Mouse (Mus musculus) spleen, adult 2 months (tissue): ENCODE results near the gene Chkb. TPM values are rescaled to one million over a fixed set of nuclear protein-coding genes. Genes with fewer than 3 reads are reported as not detected.

Experiments used
- DNase-seq, 2 experiments: peaks; one replicate each; pipeline versions ENCODE4 v3.0.0 to v3.0.0-alpha.2; 2012 to 2021; ENCODE audit warnings: low spot score in 2 of 2, low read depth in 1 of 2
- H3K27ac ChIP-seq: fragments of 200-500 bp; 2 replicates; pipeline ENCODE4 v1.5.1; 2012; ENCODE audit warnings: low read length, inconsistent platforms; ENCODE audit not compliant: insufficient read depth
- H3K27me3 ChIP-seq: fragments of 200-500 bp; 2 replicates; pipeline ENCODE4 v1.6.1; 2012; ENCODE audit warnings: mild to moderate bottlenecking, moderate library complexity, low read length, inconsistent platforms; ENCODE audit not compliant: control insufficient read depth, insufficient read depth
- H3K36me3 ChIP-seq: fragments of 200-500 bp; 2 replicates; pipeline ENCODE4 v1.6.1; 2012; ENCODE audit warnings: mild to moderate bottlenecking, low read length, inconsistent platforms; ENCODE audit not compliant: control insufficient read depth, insufficient read depth
- H3K4me1 ChIP-seq: fragments of 200-500 bp; 2 replicates; pipeline ENCODE4 v1.6.1; 2011; ENCODE audit warnings: inconsistent platforms; ENCODE audit not compliant: control insufficient read depth, insufficient read depth, insufficient read length
- H3K4me3 ChIP-seq: fragments of 200-500 bp; 2 replicates; pipeline ENCODE4 v1.5.1; 2011; ENCODE audit warnings: mild to moderate bottlenecking, inconsistent platforms; ENCODE audit not compliant: insufficient read depth, insufficient read length; ENCODE audit errors: extremely low read depth
- CTCF ChIP-seq: fragments of 200-500 bp; IDR thresholded peaks from 2 replicates; pipeline ENCODE4 v1.5.1; 2011; ENCODE audit warnings: mild to moderate bottlenecking, inconsistent platforms; ENCODE audit not compliant: insufficient read depth, insufficient read length, insufficient replicate concordance; ENCODE audit errors: extremely low read depth
- POLR2A ChIP-seq: fragments of 200-500 bp; IDR thresholded peaks from 2 replicates; pipeline ENCODE4 v1.6.1; 2011; ENCODE audit warnings: low read depth, low read length, inconsistent platforms
- WGBS: fragments of 180-500 bp; shearing (Covaris S2); methylation state at CpG from one replicate; pipeline ENCODE4 v1.1.7; 2018; 5-methylcytosine and 5-hydroxymethylcytosine counted together
- polyA plus RNA-seq: library from polyadenylated mRNA; depleted of rRNA; stranded (reverse); fragments of >200 nt; gene quantifications from 2 replicates; pipeline ENCODE4 v1.2.3, GENCODE M21; 2012

Chkb gene
- polyA plus RNA-seq, 1 experiment = 62.6 TPM

DNA sequence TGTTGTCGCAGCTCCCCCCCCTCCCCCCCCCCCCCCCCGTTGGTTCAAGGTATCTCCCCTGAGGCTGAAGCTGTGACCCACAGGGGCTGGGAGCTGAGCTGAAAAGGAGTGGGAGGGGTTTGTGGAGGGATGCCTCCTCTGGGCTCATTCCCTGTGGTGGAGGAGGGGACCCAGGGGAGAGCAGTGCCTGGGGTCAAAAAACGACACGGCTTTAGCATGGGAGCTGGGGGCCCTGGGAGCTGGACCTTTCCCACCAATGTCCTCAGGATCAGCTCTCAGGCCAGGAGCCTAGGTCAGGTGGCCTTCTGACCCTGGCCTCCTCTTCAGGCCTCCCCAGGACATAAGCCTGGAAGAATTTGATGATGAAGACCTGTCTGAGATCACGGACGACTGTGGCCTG, 25.1 kb upstream of the Chkb start:
- TF ChIP-seq POLR2A (no peak), CTCF (no peak)
- Histone ChIP-seq H3K36me3 (no peaks in the 10 kb centered on the region), H3K4me3 (no peak overlapping the region), H3K4me1 (peaks cover 13% of the 10 kb centered on the region), H3K27me3 (peaks cover 9% of the 10 kb centered on the region), H3K27ac (no peak overlapping the region)
- DNase-seq = no peak
- 42% methylated on average over 4 of the region's 6 CpGs for WGBS

DNA sequence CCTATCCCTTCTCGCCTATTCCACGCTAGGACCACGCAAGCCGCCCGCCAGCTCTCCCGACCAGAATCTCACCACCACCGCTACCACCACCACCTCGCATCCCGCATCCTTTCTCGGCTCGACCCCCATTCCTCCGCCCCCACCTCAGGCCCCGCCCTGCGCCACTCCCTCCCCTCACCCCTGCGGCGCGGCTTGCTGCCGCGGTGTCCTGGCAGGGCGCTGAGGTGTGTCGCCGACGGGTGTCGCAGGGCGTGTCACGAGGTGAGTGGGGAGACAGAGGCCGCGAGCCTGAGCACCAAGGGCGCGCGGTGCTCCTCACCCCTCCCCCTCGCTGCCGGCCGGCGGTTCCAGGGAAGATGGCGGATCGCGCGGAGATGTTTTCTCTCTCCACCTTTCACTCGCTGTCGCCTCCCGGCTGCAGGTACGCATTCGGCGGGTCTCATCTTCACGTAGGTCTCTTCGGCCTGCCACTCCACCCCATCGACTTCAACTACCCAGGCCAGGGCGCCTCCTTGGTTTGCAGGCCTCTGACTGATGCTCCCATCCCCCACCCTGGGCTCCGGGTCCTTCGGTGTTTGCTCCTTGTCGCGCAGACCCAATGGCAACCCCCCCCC, 24.3 kb upstream of the Chkb start, which contains the start of gene Mapk8ip2:
TSS of gene Mapk8ip2 (plus strand) at position 49 of the 614 bp plus-strand sequence.
- no peak for DNase-seq
- WGBS = 6% methylated on average over 53 of the region's 53 CpGs
- H3K4me3 ChIP-seq = no peak within 1 kb of the TSS
- TF ChIP-seq CTCF (no peak), POLR2A (no peak)
- peaks cover 9% of the 10 kb centered on the region for H3K27me3 ChIP-seq
- no peaks in the 10 kb centered on the region for H3K36me3 ChIP-seq
- H3K27ac ChIP-seq = no peak within 1 kb of the TSS
- H3K4me1 ChIP-seq = peaks cover 11% of the 10 kb centered on the region

DNA sequence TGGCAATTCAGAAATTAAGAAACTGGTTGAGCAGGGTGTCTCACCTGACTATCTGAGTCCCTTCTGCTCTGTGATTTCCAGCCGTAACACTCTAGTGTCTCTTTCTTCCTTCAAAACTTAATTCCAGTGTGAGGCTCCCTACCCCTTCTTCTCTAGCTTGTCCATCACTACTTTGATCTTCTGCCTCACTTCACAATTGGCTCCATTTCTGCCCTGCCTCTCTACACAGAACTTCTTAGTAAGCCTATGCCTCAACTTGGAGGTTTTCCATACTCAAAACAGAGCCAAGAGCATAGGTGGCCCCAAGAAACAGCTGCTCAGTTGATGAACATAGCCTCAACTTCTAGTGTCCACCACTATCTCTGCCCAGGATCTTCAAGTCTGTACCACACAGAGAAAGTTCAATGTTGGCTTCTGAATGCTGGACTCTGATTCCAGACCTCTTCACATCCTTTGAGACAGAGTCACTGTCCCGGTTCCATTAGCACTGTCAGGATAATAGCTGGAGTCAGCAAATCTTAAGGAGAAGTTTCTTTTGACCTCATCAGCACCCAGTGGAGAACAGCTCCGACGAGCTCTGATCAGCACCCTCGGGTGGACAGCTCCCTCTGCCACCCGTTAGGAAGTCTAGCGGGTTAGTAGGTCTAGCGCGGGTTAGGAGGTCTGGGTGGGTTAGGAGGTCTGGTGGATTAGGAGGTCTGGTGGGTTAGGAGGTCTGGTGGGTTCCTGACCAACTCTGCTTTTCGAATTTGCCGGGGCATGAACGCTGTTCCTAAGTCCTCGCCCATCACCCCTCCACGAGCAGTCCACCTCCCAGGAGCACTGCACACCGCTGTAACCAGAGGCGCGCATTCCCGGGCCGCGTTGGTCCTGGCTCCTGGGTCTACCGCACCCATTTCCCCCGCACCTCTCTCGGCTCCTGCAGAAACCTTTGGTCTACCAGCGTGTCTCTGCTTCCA, 23.5 kb upstream of the Chkb start:
- H3K27me3 ChIP-seq = peaks cover 9% of the 10 kb centered on the region
- H3K36me3 ChIP-seq = no peaks in the 10 kb centered on the region
- DNase-seq = peak in 1 of 2 experiments; percentile 30
- H3K27ac ChIP-seq = no peak overlapping the region
- WGBS = 6% methylated on average over 24 of the region's 24 CpGs
- peaks cover 7% of the 10 kb centered on the region for H3K4me1 ChIP-seq
- H3K4me3 ChIP-seq = no peak overlapping the region
- TF ChIP-seq CTCF = no peak
- TF ChIP-seq POLR2A = no peak

DNA sequence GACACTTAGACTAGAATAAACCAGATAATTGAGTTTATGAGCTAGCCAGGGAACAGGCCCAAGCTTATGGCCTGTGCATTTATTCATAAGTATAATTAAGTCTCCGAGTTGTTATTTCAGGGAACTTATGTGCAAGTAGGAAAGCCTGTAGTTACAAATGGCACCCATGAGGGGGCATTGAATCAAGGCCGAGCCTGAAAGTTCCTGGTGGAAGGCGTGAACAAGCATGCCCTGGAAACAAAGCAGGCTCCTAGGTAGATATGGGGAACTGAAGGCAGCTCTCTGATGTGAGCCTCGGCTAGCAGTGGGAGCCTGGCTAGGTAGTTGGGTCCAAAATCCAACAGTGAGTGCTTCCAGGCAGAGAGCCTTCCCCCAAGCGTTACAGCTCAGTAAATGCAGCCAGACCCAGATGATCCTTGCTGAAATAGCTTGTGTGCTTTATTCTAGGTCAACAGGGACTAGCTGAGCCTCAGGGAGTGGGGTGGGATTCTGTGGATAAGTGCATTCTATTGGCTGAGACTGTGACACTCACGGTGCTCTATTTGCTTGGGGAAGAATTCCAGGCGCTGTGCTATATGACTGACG, 12.9 kb upstream of the Chkb start:
- TF ChIP-seq CTCF (no peak), POLR2A (no peak)
- Histone ChIP-seq H3K4me3 (no peak overlapping the region), H3K4me1 (no peaks in the 10 kb centered on the region), H3K36me3 (no peaks in the 10 kb centered on the region), H3K27me3 (no peaks in the 10 kb centered on the region), H3K27ac (no peak overlapping the region)
- no peak for DNase-seq
- whole genome bisulfite sequencing = 58% methylated on average over 8 of the region's 8 CpGs

- TF ChIP-seq CTCF (no peak), POLR2A (no peak)
- 88% methylated on average over 5 of the region's 5 CpGs for WGBS
- no peak for DNase-seq
- Histone ChIP-seq H3K4me1 (peaks cover under 1% of the 10 kb centered on the region; the same call in 1 of the 2 replicates), H3K4me3 (no peak overlapping the region), H3K36me3 (no peaks in the 10 kb centered on the region; the same call in 1 of the 2 replicates), H3K27ac (no peak overlapping the region), H3K27me3 (no peaks in the 10 kb centered on the region)
These were observed 6.2 kb upstream of the Chkb start for GRCm38 (mm10) chr15:89435878-89436277.

- WGBS = 89% methylated on average over 3 of the region's 3 CpGs
- Histone ChIP-seq H3K27me3 (no peaks in the 10 kb centered on the region), H3K4me3 (no peak overlapping the region), H3K4me1 (peaks cover 3% of the 10 kb centered on the region; the same call in 1 of the 2 replicates), H3K27ac (no peak overlapping the region), H3K36me3 (no peaks in the 10 kb centered on the region; the same call in 1 of the 2 replicates)
- no peak for DNase-seq
- TF ChIP-seq POLR2A (no peak), CTCF (no peak)
These were observed 4.4 kb upstream of the Chkb start for GRCm38 (mm10) chr15:89434136-89434535.
